Mouse (Mus musculus) embryonic facial prominence, embryonic 11.5 days (tissue): Measurements from ENCODE around the gene Alg13. TPM values are rescaled to one million over a fixed set of nuclear protein-coding genes. Genes with fewer than 3 reads are reported as not detected.

Experiments used
- ATAC-seq: fragments of 200-750 bp; cut with Nextera tagmentation; replicated peaks from 2 replicates; pipeline ENCODE4 v1.8.0; 2017; ENCODE audit warnings: low read depth; ENCODE audit not compliant: insufficient number of reproducible peaks, low FRiP score, low TSS enrichment
- DNase-seq: peaks from one replicate; pipeline ENCODE4 v3.0.0-alpha.2; 2015; ENCODE audit warnings: low spot score
- H3K27ac ChIP-seq: fragments of 300-500 bp; sonication (generic); replicated peaks from 2 replicates; pipeline ENCODE4 v1.5.1; 2014; ENCODE audit warnings: mild to moderate bottlenecking, low read depth, low read length, control low read depth
- H3K27me3 ChIP-seq: fragments of 300-500 bp; sonication (generic); 2 replicates; pipeline ENCODE4 v1.6.1; 2014; ENCODE audit warnings: mild to moderate bottlenecking, low read length, moderate library complexity, mixed read lengths; ENCODE audit not compliant: control insufficient read depth, insufficient read depth
- H3K36me3 ChIP-seq: fragments of 300-500 bp; sonication (generic); replicated peaks from 2 replicates; pipeline ENCODE4 v1.6.1; 2014; ENCODE audit warnings: low read depth, mild to moderate bottlenecking, low read length, moderate library complexity, mixed read lengths; ENCODE audit not compliant: control insufficient read depth, insufficient read depth
- H3K4me1 ChIP-seq: fragments of 300-500 bp; sonication (generic); 2 replicates; pipeline ENCODE4 v1.6.1; 2014; ENCODE audit warnings: low read length, mixed read lengths; ENCODE audit not compliant: control insufficient read depth, insufficient read depth
- H3K4me2 ChIP-seq: fragments of 300-500 bp; sonication (generic); 2 replicates; pipeline ENCODE4 v1.6.1; 2014; ENCODE audit warnings: low read depth, mild to moderate bottlenecking, control low read depth, low read length, moderate library complexity
- H3K4me3 ChIP-seq: fragments of 300-500 bp; sonication (generic); 2 replicates; pipeline ENCODE4 v1.5.1; 2014; ENCODE audit warnings: low read depth, low read length, control low read depth
- H3K9ac ChIP-seq: fragments of 300-500 bp; sonication (generic); replicated peaks from 2 replicates; pipeline ENCODE4 v1.6.1; 2014; ENCODE audit warnings: mild to moderate bottlenecking, control low read depth, low read length
- H3K9me3 ChIP-seq: fragments of 300-500 bp; sonication (generic); replicated peaks from 2 replicates; pipeline ENCODE4 v1.6.1; 2016; ENCODE audit warnings: mild to moderate bottlenecking, low read length, inconsistent platforms, mixed read lengths; ENCODE audit not compliant: control insufficient read depth
- WGBS: fragments of 180-500 bp; shearing (Covaris S2); extraction: QIAGEN DNeasy Blood & Tissue Kit; methylation state at CpG from one replicate; pipeline ENCODE4 v1.1.7; 2014; 5-methylcytosine and 5-hydroxymethylcytosine counted together
- polyA plus RNA-seq: library from polyadenylated mRNA; unstranded; fragments of >200 nt; fragmentation: Nextera tagmentation; extraction: Ambion mirVana; gene quantifications from 2 replicates; pipeline ENCODE4 v1.2.1, GENCODE M21; 2014

The Alg13 gene
- polyA plus RNA-seq: 28.8 and 29.4 TPM in 2 replicates

- H3K27me3 ChIP-seq: no peaks in the 10 kb centered on the region
- H3K36me3 ChIP-seq: no peaks in the 10 kb centered on the region
- peak; percentile 86 for ATAC-seq
- no peaks in the 10 kb centered on the region for H3K4me1 ChIP-seq
- peak within 1 kb of the TSS; percentile 80 for H3K4me2 ChIP-seq
- WGBS: 13% methylated on average over 46 of the region's 47 CpGs
- peak within 1 kb of the TSS; percentile 69 for H3K9ac ChIP-seq
- H3K27ac ChIP-seq: no peak within 1 kb of the TSS; the same call in 1 of the 2 replicates
- peak; percentile 88 for DNase-seq
- no peaks in the 10 kb centered on the region for H3K9me3 ChIP-seq
- peak within 1 kb of the TSS; percentile 58 for H3K4me3 ChIP-seq
These were observed at the start of gene Alg13 for GRCm38 (mm10) chrX:144317548-144318163. Gene Alg13 (plus strand): TSS chrX:144317804.

GRCm38 (mm10) chrX:144268606-144269005 lies 49.0 kb upstream of the Alg13 start:
- ATAC-seq (no peak), DNase-seq (no peak)
- H3K9ac ChIP-seq: no peak overlapping the region
- H3K36me3 ChIP-seq: no peaks in the 10 kb centered on the region
- WGBS: 71% methylated on average over 1 of the region's 1 CpGs
- no peaks in the 10 kb centered on the region for H3K4me1 ChIP-seq
- H3K27ac ChIP-seq: no peak overlapping the region
- H3K4me2 ChIP-seq: no peak overlapping the region
- no peaks in the 10 kb centered on the region for H3K27me3 ChIP-seq
- H3K9me3 ChIP-seq: no peaks in the 10 kb centered on the region
- no peak overlapping the region for H3K4me3 ChIP-seq

GRCm38 (mm10) chrX:144301476-144301875 lies 16.1 kb upstream of the Alg13 start:
- Histone ChIP-seq H3K27ac (no peak overlapping the region), H3K4me1 (no peaks in the 10 kb centered on the region), H3K9me3 (no peaks in the 10 kb centered on the region), H3K9ac (no peak overlapping the region), H3K27me3 (no peaks in the 10 kb centered on the region), H3K4me2 (no peak overlapping the region), H3K4me3 (no peak overlapping the region), H3K36me3 (no peaks in the 10 kb centered on the region)
- no peak for DNase-seq
- no peak for ATAC-seq
- 87% methylated on average over 2 of the region's 2 CpGs for WGBS

- ATAC-seq: no peak
- no peaks in the 10 kb centered on the region for H3K36me3 ChIP-seq
These were observed 11.9 kb upstream of the Alg13 start for GRCm38 (mm10) chrX:144305659-144306058.

GRCm38 (mm10) chrX:144314041-144314440 lies 3.6 kb upstream of the Alg13 start:
- H3K9ac ChIP-seq: no peak overlapping the region
- no peak overlapping the region for H3K4me3 ChIP-seq
- no peaks in the 10 kb centered on the region for H3K27me3 ChIP-seq
- 54% methylated on average over 2 of the region's 2 CpGs for WGBS
- H3K4me2 ChIP-seq: no peak overlapping the region
- no peak for DNase-seq
- H3K9me3 ChIP-seq: no peaks in the 10 kb centered on the region
- H3K4me1 ChIP-seq: no peaks in the 10 kb centered on the region
- no peaks in the 10 kb centered on the region for H3K36me3 ChIP-seq
- H3K27ac ChIP-seq: no peak overlapping the region
- no peak for ATAC-seq

More at GRCm38 (mm10) chrX:144305659-144306058, 11.9 kb upstream of the Alg13 start:
- Histone ChIP-seq H3K27me3 (no peaks in the 10 kb centered on the region), H3K4me1 (no peaks in the 10 kb centered on the region), H3K9ac (no peak overlapping the region), H3K4me3 (no peak overlapping the region), H3K4me2 (no peak overlapping the region), H3K9me3 (no peaks in the 10 kb centered on the region), H3K27ac (no peak overlapping the region)
- WGBS: 94% methylated on average over 2 of the region's 2 CpGs
- DNase-seq: no peak

GRCm38 (mm10) chrX:144315028-144315427 lies 2.6 kb upstream of the Alg13 start:
- H3K36me3 ChIP-seq: no peaks in the 10 kb centered on the region
- 15% methylated on average over 5 of the region's 5 CpGs for WGBS
- no peak overlapping the region for H3K4me2 ChIP-seq
- ATAC-seq (no peak), DNase-seq (peak; percentile 10)
- H3K9ac ChIP-seq: no peak overlapping the region
- no peaks in the 10 kb centered on the region for H3K27me3 ChIP-seq
- H3K9me3 ChIP-seq: no peaks in the 10 kb centered on the region
- no peak overlapping the region for H3K4me3 ChIP-seq
- no peak overlapping the region for H3K27ac ChIP-seq
- no peaks in the 10 kb centered on the region for H3K4me1 ChIP-seq

- H3K36me3 ChIP-seq: no peaks in the 10 kb centered on the region
- no peak overlapping the region for H3K4me2 ChIP-seq
- ATAC-seq (no peak), DNase-seq (no peak)
- no peak overlapping the region for H3K27ac ChIP-seq
- H3K4me3 ChIP-seq: no peak overlapping the region
- no peaks in the 10 kb centered on the region for H3K4me1 ChIP-seq
- H3K9me3 ChIP-seq: no peaks in the 10 kb centered on the region
- no peak overlapping the region for H3K9ac ChIP-seq
- WGBS: 68% methylated on average over 5 of the region's 5 CpGs
- no peaks in the 10 kb centered on the region for H3K27me3 ChIP-seq
These were observed 1.6 kb upstream of the Alg13 start for GRCm38 (mm10) chrX:144316004-144316403.

- WGBS: 16% methylated on average over 39 of the region's 53 CpGs
These were observed 768 bp downstream of the Alg13 start for GRCm38 (mm10) chrX:144318164-144318979.

More at GRCm38 (mm10) chrX:144318164-144318979, 768 bp downstream of the Alg13 start:
- Histone ChIP-seq H3K4me2 (peak overlapping the region; percentile 80), H3K4me3 (peak overlapping the region; percentile 58), H3K4me1 (no peaks in the 10 kb centered on the region), H3K27ac (no peak overlapping the region; the same call in 1 of the 2 replicates), H3K9me3 (no peaks in the 10 kb centered on the region), H3K27me3 (no peaks in the 10 kb centered on the region), H3K9ac (peak overlapping the region; percentile 69), H3K36me3 (no peaks in the 10 kb centered on the region)
- peak; percentile 11 for DNase-seq
- peak; percentile 77 for ATAC-seq
